Comparison of ENCODE assay signal across 8 mouse cellular contexts in the genomic region with DNA sequence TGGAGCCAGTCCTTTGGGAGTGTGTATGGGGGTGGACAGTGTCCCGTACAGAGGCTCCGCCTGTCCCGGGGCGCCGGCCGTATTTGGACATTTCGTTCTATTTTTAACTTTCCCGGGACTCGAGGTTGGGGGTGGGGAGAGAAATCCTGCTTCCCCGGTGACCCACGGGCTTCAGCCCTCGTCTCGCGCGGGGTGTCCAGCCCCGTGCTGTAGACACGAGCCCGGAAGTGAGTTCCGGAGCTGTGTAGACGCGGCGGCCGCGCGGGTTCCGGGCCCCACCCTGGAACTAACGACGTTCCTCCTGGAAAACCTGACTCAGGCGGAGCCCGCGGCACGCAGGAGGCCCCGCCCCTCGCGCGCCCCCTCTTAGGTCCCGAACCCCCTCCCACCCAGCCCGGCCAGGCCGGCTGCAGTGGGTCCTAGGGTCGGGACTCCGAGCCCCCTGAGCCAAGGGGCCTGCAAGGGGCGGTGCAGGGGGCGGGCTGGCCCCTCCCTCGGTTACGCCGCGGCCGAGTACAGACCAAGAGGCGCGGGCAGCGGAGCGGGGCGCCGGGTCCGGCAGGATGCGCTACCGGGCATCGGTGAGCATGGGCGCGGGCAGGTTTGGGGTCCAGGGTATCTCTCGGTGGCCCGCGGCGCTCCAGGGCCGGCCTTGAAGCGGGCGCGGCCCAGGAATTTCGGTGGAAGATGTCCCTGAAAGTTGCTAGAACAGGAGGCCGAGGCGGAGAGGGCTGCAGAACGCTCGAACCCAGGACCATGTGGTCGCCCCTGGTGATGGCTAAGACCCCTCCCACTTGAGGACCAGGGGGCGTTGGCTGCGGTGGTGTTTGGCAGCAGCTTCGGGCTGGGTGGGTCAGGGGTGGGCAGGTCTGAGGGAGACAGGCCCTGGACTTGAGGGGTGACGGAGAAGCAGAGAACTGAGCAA. TPM values are rescaled to one million over a fixed set of nuclear protein-coding genes. Genes with fewer than 3 reads are reported as not detected.
DNase-seq lines count a peak whose midpoint lies in the region; ATAC-seq and TF ChIP-seq lines count a peak whose summit lies in the region.

No protein-coding gene starts in this region.

- TF ChIP-seq CTCF in liver, postnatal 0 days (IDR thresholded peaks at IDR 0.05; ENCODE audit: low read depth) = no peak

- H3K4me3 ChIP-seq in embryonic facial prominence, embryonic 12.5 days = peak overlapping the region; percentile 68
- peak overlapping the region; percentile 84 for H3K4me3 ChIP-seq in heart, embryonic 10.5 days
- peak overlapping the region; percentile 76 for H3K4me3 ChIP-seq in liver, postnatal 0 days (ENCODE audit: low read depth, low read length)
- H3K4me3 ChIP-seq in neural tube, embryonic 14.5 days (ENCODE audit: low read depth, low read length) = peak overlapping the region; percentile 54

- DNase-seq in 416B (ENCODE audit: low read depth) = peak; percentile 84
- DNase-seq in adrenal gland, adult 2 months = peak; percentile 92
- DNase-seq in heart, embryonic 10.5 days (ENCODE audit: low spot score) = peak; percentile 93
- DNase-seq in kidney, adult 9 months = peak; percentile 83
- DNase-seq in liver, postnatal 0 days = peak; percentile 82
- peak; percentile 82 for DNase-seq in testis, postnatal 10 days (ENCODE audit: low spot score)

- H3K27ac ChIP-seq in embryonic facial prominence, embryonic 12.5 days = peak overlapping the region; percentile 58; the same call in 1 of the 2 replicates
- H3K27ac ChIP-seq in heart, embryonic 10.5 days = peak overlapping the region; percentile 96
- H3K27ac ChIP-seq in liver, postnatal 0 days (ENCODE audit: low read depth) = peak overlapping the region; percentile 96
- H3K27ac ChIP-seq in neural tube, embryonic 14.5 days (ENCODE audit: low read depth, low read length) = no peak overlapping the region

- H3K27me3 ChIP-seq in embryonic facial prominence, embryonic 12.5 days = peaks cover 24% of the 10 kb centered on the region
- H3K27me3 ChIP-seq in heart, embryonic 10.5 days (ENCODE audit: insufficient read depth, poor library complexity, severe bottlenecking) = no peaks in the 10 kb centered on the region
- no peaks in the 10 kb centered on the region for H3K27me3 ChIP-seq in liver, postnatal 0 days (ENCODE audit: insufficient read depth, low read length)
- peaks cover 17% of the 10 kb centered on the region for H3K27me3 ChIP-seq in neural tube, embryonic 14.5 days (ENCODE audit: control insufficient read depth, insufficient read depth, low read length)

- peak overlapping the region; percentile 85 for H3K4me2 ChIP-seq in embryonic facial prominence, embryonic 12.5 days (replicated peaks)
- H3K4me2 ChIP-seq in liver, postnatal 0 days (ENCODE audit: low read depth, low read length) = peak overlapping the region; percentile 99
- peak overlapping the region; percentile 92 for H3K4me2 ChIP-seq in neural tube, embryonic 14.5 days (ENCODE audit: low read depth, low read length)

- no peak for ATAC-seq in embryonic facial prominence, embryonic 12.5 days (ENCODE audit: insufficient number of reproducible peaks, insufficient read depth, low FRiP score, low TSS enrichment)
- peak; percentile 35 for ATAC-seq in liver, postnatal 0 days
- ATAC-seq in neural tube, embryonic 14.5 days (ENCODE audit: low read depth) = peak; percentile 48; the same call in 1 of the 2 replicates

- 1% methylated on average over 78 of the region's 78 CpGs for WGBS in embryonic facial prominence, embryonic 12.5 days
- WGBS in heart, embryonic 10.5 days = 1% methylated on average over 70 of the region's 78 CpGs
- WGBS in liver, postnatal 0 days (ENCODE audit: insufficient replicate concordance) = 2% methylated on average over 77 of the region's 78 CpGs
- 3% methylated on average over 61 of the region's 78 CpGs for WGBS in neural tube, embryonic 14.5 days

- H3K36me3 ChIP-seq in embryonic facial prominence, embryonic 12.5 days = peaks cover 20% of the 10 kb centered on the region
- H3K36me3 ChIP-seq in heart, embryonic 10.5 days = peaks cover 39% of the 10 kb centered on the region
- H3K36me3 ChIP-seq in liver, postnatal 0 days (replicated peaks; ENCODE audit: insufficient read depth, low read length) = peaks cover 31% of the 10 kb centered on the region
- H3K36me3 ChIP-seq in neural tube, embryonic 14.5 days (ENCODE audit: control insufficient read depth, insufficient read depth, low read length) = no peaks in the 10 kb centered on the region

- no peaks in the 10 kb centered on the region for H3K9me3 ChIP-seq in embryonic facial prominence, embryonic 12.5 days
- H3K9me3 ChIP-seq in heart, embryonic 10.5 days = no peaks in the 10 kb centered on the region
- H3K9me3 ChIP-seq in liver, postnatal 0 days (ENCODE audit: low read length) = no peaks in the 10 kb centered on the region
- H3K9me3 ChIP-seq in neural tube, embryonic 14.5 days (ENCODE audit: control insufficient read depth, low read length) = no peaks in the 10 kb centered on the region

- TF ChIP-seq EP300 in liver, postnatal 0 days (IDR thresholded peaks at IDR 0.05; ENCODE audit: low read depth) = no peak

- peak overlapping the region; percentile 74 for H3K9ac ChIP-seq in embryonic facial prominence, embryonic 12.5 days
- H3K9ac ChIP-seq in liver, postnatal 0 days (replicated peaks) = peak overlapping the region; percentile 90
- H3K9ac ChIP-seq in neural tube, embryonic 14.5 days (replicated peaks; ENCODE audit: low read depth, low read length) = peak overlapping the region; percentile 65

- H3K4me1 ChIP-seq in embryonic facial prominence, embryonic 12.5 days = peaks cover 23% of the 10 kb centered on the region
- peaks cover 66% of the 10 kb centered on the region for H3K4me1 ChIP-seq in heart, embryonic 10.5 days
- H3K4me1 ChIP-seq in liver, postnatal 0 days (ENCODE audit: insufficient read depth) = peaks cover 56% of the 10 kb centered on the region
- peaks cover 16% of the 10 kb centered on the region for H3K4me1 ChIP-seq in neural tube, embryonic 14.5 days (ENCODE audit: control insufficient read depth, insufficient read depth, low read length)

RNA-seq across cellular contexts. Expression of a gene that starts 5.6 kb away (rescaled TPM):
- total RNA-seq in adrenal gland, adult 2 months (2021) = 100 to 1,000 TPM; 136 to 174 TPM
- 74.7 and 101 TPM in 2 replicates for polyA plus RNA-seq in adrenal gland, adult 2 months (2012; rRNA removed)
- polyA plus RNA-seq in embryonic facial prominence, embryonic 12.5 days (2016; fragmentation: Nextera tagmentation; extraction: Ambion mirVana) = 28.0 and 31.0 TPM in 2 replicates
- 55.3 and 75.2 TPM in 2 replicates for polyA plus RNA-seq in heart, embryonic 10.5 days (2016; fragmentation: Nextera tagmentation; extraction: Ambion mirVana)
- polyA plus RNA-seq in liver, postnatal 0 days (2015; fragmentation: Nextera tagmentation; extraction: Ambion mirVana) = 19.4 and 22.4 TPM in 2 replicates
- 5.2 and 9.7 TPM in 2 replicates for polyA plus RNA-seq in neural tube, embryonic 14.5 days (2014; fragmentation: Nextera tagmentation; extraction: Ambion mirVana)

RNA-seq across cellular contexts. Expression of a gene that starts 23.2 kb away (rescaled TPM):
- 100 to 1,000 TPM; 105 to 110 TPM for total RNA-seq in adrenal gland, adult 2 months (2021)
- 201 and 233 TPM in 2 replicates for polyA plus RNA-seq in adrenal gland, adult 2 months (2012; rRNA removed)
- 135 and 142 TPM in 2 replicates for polyA plus RNA-seq in embryonic facial prominence, embryonic 12.5 days (2016; fragmentation: Nextera tagmentation; extraction: Ambion mirVana)
- polyA plus RNA-seq in heart, embryonic 10.5 days (2016; fragmentation: Nextera tagmentation; extraction: Ambion mirVana) = 110 and 113 TPM in 2 replicates
- 35.0 and 36.0 TPM in 2 replicates for polyA plus RNA-seq in liver, postnatal 0 days (2015; fragmentation: Nextera tagmentation; extraction: Ambion mirVana)
- 96.5 and 120 TPM in 2 replicates for polyA plus RNA-seq in neural tube, embryonic 14.5 days (2014; fragmentation: Nextera tagmentation; extraction: Ambion mirVana)

RNA-seq across cellular contexts. Expression of a gene that starts 25.1 kb away (rescaled TPM):
- total RNA-seq in adrenal gland, adult 2 months (2021) = 10 to 100 TPM; 32.9 to 42.3 TPM
- polyA plus RNA-seq in adrenal gland, adult 2 months (2012; rRNA removed) = 38.0 and 50.0 TPM in 2 replicates
- 19.8 and 20.8 TPM in 2 replicates for polyA plus RNA-seq in embryonic facial prominence, embryonic 12.5 days (2016; fragmentation: Nextera tagmentation; extraction: Ambion mirVana)
- polyA plus RNA-seq in heart, embryonic 10.5 days (2016; fragmentation: Nextera tagmentation; extraction: Ambion mirVana) = 16.9 and 18.7 TPM in 2 replicates
- polyA plus RNA-seq in liver, postnatal 0 days (2015; fragmentation: Nextera tagmentation; extraction: Ambion mirVana) = 16.7 TPM in 2 replicates
- 50.0 and 57.4 TPM in 2 replicates for polyA plus RNA-seq in neural tube, embryonic 14.5 days (2014; fragmentation: Nextera tagmentation; extraction: Ambion mirVana)
